Mouse (Mus musculus) midbrain, embryonic 15.5 days (tissue): Measurements from ENCODE around the gene Cplx2. TPM values are rescaled to one million over a fixed set of nuclear protein-coding genes. Genes with fewer than 3 reads are reported as not detected.
A peak's percentile ranks its signal among the peaks of the same experiment; 100 is the strongest.

ENCODE experiments used
- ATAC-seq: fragments of 200-750 bp; cut with Nextera tagmentation; replicated peaks from 2 replicates; pipeline ENCODE4 v1.8.0; 2017; ENCODE audit warnings: moderate TSS enrichment
- H3K27ac ChIP-seq: fragments of 300-500 bp; sonication (generic); 2 replicates; pipeline ENCODE4 v1.5.1; 2015; ENCODE audit warnings: mild to moderate bottlenecking, inconsistent platforms
- H3K27me3 ChIP-seq: fragments of 300-500 bp; sonication (generic); replicated peaks from 2 replicates; pipeline ENCODE4 v1.6.1; 2015; ENCODE audit warnings: inconsistent platforms
- H3K36me3 ChIP-seq: fragments of 300-500 bp; sonication (generic); replicated peaks from 2 replicates; pipeline ENCODE4 v1.6.1; 2015; ENCODE audit warnings: inconsistent platforms
- H3K4me1 ChIP-seq: fragments of 300-500 bp; sonication (generic); 2 replicates; pipeline ENCODE4 v1.6.1; 2015; ENCODE audit warnings: inconsistent platforms
- H3K4me2 ChIP-seq: fragments of 300-500 bp; sonication (generic); 2 replicates; pipeline ENCODE4 v1.6.1; 2015; ENCODE audit warnings: inconsistent platforms, mild to moderate bottlenecking, moderate library complexity
- H3K4me3 ChIP-seq: fragments of 300-500 bp; sonication (generic); 2 replicates; pipeline ENCODE4 v1.5.1; 2015; ENCODE audit warnings: mild to moderate bottlenecking, inconsistent platforms
- H3K9ac ChIP-seq: fragments of 300-500 bp; sonication (generic); 2 replicates; pipeline ENCODE4 v1.6.1; 2015; ENCODE audit warnings: mild to moderate bottlenecking, inconsistent platforms
- H3K9me3 ChIP-seq: fragments of 300-500 bp; sonication (generic); 2 replicates; pipeline ENCODE4 v1.6.1; 2016; ENCODE audit warnings: inconsistent platforms
- WGBS: fragments of 180-500 bp; shearing (Covaris S2); methylation state at CpG from one replicate; pipeline ENCODE4 v1.1.7; 2015; ENCODE audit warnings: mixed read lengths; 5-methylcytosine and 5-hydroxymethylcytosine counted together
- polyA plus RNA-seq: library from polyadenylated mRNA; unstranded; fragments of >200 nt; fragmentation: Nextera tagmentation; extraction: Ambion mirVana; gene quantifications from 2 replicates; pipeline ENCODE4 v1.2.1, GENCODE M21; 2015

Gene Cplx2
- polyA plus RNA-seq, 1 experiment from 2014 or later, result 31.1 TPM

DNA sequence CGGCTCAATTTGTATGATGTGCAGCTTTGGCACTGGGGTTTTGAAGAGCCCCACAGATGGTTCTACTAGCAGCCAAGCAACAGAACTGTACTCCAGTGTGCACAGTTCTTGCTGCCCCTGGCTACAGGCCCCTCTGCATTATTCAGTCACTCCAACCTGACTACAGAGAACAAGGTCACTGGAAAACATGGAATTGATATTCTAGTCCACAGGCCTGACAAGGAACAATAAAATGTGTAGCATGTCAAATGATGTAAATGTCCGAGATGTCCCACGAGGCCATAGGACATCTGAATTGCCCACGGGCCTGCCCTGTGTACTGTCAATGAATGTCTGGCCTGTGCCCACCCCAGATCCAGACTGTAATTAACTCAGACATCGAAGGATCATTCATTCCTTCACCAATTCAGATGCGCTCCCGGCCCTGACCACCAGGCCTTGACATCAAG lies 19.4 kb downstream of the Cplx2 start:
- peak overlapping the region; percentile 70 for H3K27ac ChIP-seq
- 67% methylated on average over 7 of the region's 7 CpGs for WGBS
- H3K4me3 ChIP-seq, result no peak overlapping the region
- H3K27me3 ChIP-seq, result no peaks in the 10 kb centered on the region
- ATAC-seq, result peak; percentile 69
- H3K4me1 ChIP-seq, result peaks cover 25% of the 10 kb centered on the region
- H3K9me3 ChIP-seq, result no peaks in the 10 kb centered on the region
- no peak overlapping the region for H3K4me2 ChIP-seq
- H3K36me3 ChIP-seq, result no peaks in the 10 kb centered on the region
- H3K9ac ChIP-seq, result no peak overlapping the region

DNA sequence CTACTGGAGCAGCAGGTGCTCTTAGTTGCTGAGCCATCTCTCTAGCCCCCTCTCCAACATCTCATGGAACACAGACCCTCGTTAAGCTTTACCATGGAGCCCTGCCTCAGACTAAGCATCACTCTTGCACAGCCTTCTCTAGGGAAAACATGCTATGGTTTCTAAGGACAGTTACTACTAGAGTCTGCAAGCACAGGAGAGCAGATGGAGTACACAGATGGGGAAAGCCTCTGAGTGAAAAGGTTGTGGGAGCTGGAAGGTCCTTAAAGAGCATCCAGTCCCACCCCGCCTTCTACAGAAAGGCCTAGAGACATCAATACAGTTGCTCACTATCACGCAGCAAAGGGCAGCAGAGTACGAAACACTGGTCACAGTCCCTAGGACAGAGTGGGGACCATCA lies 20.2 kb downstream of the Cplx2 start:
- WGBS, result 85% methylated on average over 4 of the region's 4 CpGs
- H3K27ac ChIP-seq, result no peak overlapping the region
- no peak for ATAC-seq
- H3K36me3 ChIP-seq, result no peaks in the 10 kb centered on the region
- H3K4me2 ChIP-seq, result no peak overlapping the region
- peaks cover 25% of the 10 kb centered on the region for H3K4me1 ChIP-seq
- no peak overlapping the region for H3K4me3 ChIP-seq
- H3K9me3 ChIP-seq, result no peaks in the 10 kb centered on the region
- H3K9ac ChIP-seq, result no peak overlapping the region
- no peaks in the 10 kb centered on the region for H3K27me3 ChIP-seq

DNA sequence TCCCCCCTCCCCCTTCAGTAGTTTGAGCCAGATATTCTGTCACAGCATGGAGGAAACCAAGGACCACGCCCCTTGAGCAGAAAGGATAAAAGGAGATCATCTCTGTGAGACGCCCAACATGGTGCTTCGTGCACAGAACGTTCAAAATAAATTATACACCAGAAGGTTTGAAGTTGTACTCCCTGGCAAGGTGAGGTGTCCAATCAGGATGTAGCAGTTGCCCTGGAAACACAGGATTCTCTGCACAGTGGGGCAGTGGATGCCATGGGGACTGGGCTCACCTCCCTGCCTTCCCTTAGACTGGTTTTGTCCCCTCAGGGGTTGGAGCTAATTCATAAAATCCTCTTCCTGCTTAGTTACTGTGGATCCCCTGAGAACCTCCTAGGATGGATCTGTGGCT lies 25.9 kb downstream of the Cplx2 start:
- no peaks in the 10 kb centered on the region for H3K36me3 ChIP-seq
- H3K9me3 ChIP-seq, result no peaks in the 10 kb centered on the region
- H3K27ac ChIP-seq, result no peak overlapping the region; the same call in 1 of the 2 replicates
- no peaks in the 10 kb centered on the region for H3K27me3 ChIP-seq
- ATAC-seq, result no peak
- peaks cover 4% of the 10 kb centered on the region; the same call in 1 of the 2 replicates for H3K4me1 ChIP-seq
- no peak overlapping the region for H3K4me3 ChIP-seq
- WGBS, result 35% methylated on average over 4 of the region's 4 CpGs
- H3K9ac ChIP-seq, result no peak overlapping the region
- H3K4me2 ChIP-seq, result no peak overlapping the region

DNA sequence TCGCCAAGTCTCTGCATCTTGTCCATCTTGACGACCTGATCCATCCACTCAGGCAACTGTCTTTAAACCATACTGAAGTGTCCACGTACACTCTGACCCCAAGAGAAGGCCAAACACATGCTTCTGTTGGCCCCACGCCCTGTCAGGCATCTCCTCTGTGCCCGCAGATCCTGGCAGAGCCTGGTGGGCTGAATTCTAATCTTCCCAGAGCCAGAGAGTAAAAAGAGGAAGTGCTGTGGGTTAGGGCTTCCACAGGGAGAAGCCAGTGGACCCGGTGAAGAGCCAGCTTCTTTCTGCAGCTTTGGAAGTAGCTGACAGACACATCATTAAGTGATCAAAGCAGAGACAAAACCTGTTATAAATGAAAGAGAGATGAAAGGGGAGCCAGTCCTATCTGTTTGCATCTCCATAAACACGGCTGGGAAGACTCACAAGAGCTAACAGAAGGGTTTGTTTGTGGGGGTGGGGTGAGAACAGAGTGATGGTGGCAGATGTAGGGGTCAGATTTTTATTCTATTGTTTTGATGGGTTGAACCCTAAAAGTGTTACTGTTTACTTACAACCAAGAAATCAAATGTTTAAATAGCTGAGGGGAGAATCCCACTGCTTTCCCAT lies 29.5 kb downstream of the Cplx2 start:
- Histone ChIP-seq H3K4me3 (no peak overlapping the region), H3K36me3 (no peaks in the 10 kb centered on the region), H3K4me2 (no peak overlapping the region), H3K27me3 (no peaks in the 10 kb centered on the region), H3K9ac (no peak overlapping the region), H3K4me1 (peaks cover 13% of the 10 kb centered on the region), H3K27ac (no peak overlapping the region), H3K9me3 (no peaks in the 10 kb centered on the region)
- no peak for ATAC-seq
- WGBS, result 66% methylated on average over 7 of the region's 7 CpGs

DNA sequence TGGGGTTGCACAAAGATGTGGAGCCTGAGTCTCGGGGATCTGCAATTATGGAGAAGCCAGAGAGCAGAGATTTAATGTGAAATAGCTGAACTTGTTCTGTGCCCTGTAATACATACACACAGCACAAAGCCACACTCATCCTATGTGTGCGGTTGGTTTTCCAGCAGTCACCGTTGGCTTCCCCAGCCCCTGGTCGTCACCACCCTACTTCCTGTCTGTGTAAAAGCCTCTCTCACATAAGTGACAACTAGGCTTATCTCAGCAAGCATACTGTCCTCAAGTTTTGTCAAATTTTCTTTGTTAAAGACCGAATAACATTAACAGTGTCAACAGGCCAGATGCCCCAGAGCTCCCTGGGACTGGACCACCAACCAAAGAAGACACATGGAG lies 30.0 kb downstream of the Cplx2 start:
- no peaks in the 10 kb centered on the region for H3K36me3 ChIP-seq
- no peak overlapping the region for H3K27ac ChIP-seq
- no peak overlapping the region for H3K4me3 ChIP-seq
- no peak overlapping the region for H3K9ac ChIP-seq
- H3K27me3 ChIP-seq, result no peaks in the 10 kb centered on the region
- no peak overlapping the region for H3K4me2 ChIP-seq
- ATAC-seq, result no peak
- H3K9me3 ChIP-seq, result no peaks in the 10 kb centered on the region
- WGBS, result 81% methylated on average over 5 of the region's 5 CpGs
- peaks cover 13% of the 10 kb centered on the region for H3K4me1 ChIP-seq

DNA sequence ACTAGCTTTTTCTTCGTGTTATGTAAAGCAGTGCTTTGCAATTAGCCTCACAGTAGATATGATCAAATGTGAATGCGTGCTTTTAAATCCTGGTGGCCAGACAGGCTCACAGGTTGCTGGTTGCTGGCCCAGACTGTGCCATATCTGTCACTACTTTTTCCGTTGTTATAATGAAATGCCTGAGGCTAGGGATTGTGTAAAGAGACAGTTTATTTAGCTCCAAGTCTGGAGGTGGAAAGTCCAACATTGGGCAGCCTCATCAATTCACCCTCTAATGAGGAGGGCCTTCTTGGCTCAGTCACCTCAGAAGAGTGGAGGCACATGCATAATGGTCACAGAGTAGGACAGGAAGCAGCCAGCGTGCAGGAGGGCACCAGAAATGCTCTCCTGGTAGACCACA lies 31.2 kb downstream of the Cplx2 start:
- no peak for ATAC-seq
- Histone ChIP-seq H3K4me2 (no peak overlapping the region), H3K4me1 (peaks cover 9% of the 10 kb centered on the region), H3K36me3 (no peaks in the 10 kb centered on the region), H3K9me3 (no peaks in the 10 kb centered on the region), H3K9ac (no peak overlapping the region), H3K4me3 (no peak overlapping the region), H3K27me3 (no peaks in the 10 kb centered on the region), H3K27ac (no peak overlapping the region)
- 69% methylated on average over 4 of the region's 4 CpGs for WGBS

DNA sequence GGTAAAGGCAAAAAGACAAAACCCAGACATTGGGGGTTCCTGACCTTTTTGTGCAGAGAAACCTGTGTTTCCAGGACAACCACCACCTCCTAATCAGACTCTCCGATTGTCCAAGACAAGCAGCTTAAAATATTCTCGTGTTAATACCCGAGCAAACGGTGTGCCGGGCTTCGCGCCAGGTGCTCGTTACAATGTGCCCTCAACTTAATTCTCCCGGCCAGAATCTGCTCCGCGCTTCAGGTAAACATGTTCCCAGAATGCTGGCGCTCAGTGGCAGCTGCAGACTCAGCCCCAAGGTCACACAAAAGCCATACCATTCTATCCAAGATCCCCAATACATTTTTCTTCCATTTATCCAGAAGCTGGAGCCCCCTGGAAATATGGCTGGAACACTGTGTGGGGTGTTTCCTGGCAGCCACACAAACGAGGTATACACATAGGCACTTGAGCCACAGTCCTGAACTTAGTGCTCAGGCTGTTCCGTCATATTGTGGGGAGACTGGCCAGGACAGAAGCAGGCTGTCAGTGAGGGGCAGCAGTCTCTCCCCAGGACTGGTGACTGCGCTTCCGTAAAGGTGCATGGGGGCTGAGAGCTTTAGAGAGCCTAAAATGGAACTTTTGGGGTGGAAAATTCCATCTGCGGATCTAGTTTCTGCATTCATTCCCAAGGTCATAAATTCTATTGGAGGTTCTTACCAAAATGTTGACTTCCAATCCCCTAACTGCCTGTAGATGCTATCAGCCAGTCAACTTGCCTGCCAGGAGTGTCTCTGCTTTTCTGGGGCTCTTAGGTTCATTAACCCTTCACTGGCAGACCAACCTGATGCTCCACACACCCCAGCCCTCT lies 32.3 kb downstream of the Cplx2 start:
- Histone ChIP-seq H3K4me2 (no peak overlapping the region), H3K27me3 (no peaks in the 10 kb centered on the region), H3K27ac (peak overlapping the region; percentile 29; the same call in 1 of the 2 replicates), H3K4me1 (peaks cover 9% of the 10 kb centered on the region), H3K36me3 (no peaks in the 10 kb centered on the region), H3K4me3 (no peak overlapping the region), H3K9ac (no peak overlapping the region), H3K9me3 (no peaks in the 10 kb centered on the region)
- no peak for ATAC-seq
- 54% methylated on average over 17 of the region's 17 CpGs for WGBS

DNA sequence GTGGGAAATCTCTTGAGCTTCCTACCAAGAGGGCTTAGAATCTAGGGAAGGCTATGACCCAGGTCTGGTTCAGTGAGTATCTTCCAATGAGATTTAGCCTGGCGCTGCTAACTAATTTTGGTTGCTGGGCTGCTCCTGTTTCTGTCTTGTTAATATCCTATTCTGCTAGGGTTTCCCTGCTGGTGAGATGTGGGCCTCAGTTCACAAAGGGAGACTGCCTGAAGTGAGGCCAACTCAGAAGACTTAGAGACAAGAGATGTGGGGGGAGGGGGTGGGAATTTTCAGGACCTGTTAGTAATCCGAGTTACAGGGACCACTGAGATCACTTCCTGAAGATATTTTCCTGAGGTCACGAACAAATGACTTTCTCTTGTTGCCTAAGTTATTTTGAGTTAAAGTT lies 33.1 kb downstream of the Cplx2 start:
- H3K4me2 ChIP-seq, result no peak overlapping the region
- H3K9ac ChIP-seq, result no peak overlapping the region
- H3K4me3 ChIP-seq, result no peak overlapping the region
- H3K27ac ChIP-seq, result no peak overlapping the region
- H3K27me3 ChIP-seq, result no peaks in the 10 kb centered on the region
- WGBS, result 60% methylated on average over 3 of the region's 3 CpGs
- no peaks in the 10 kb centered on the region for H3K36me3 ChIP-seq
- peaks cover 9% of the 10 kb centered on the region for H3K4me1 ChIP-seq
- no peaks in the 10 kb centered on the region for H3K9me3 ChIP-seq
- ATAC-seq, result no peak

DNA sequence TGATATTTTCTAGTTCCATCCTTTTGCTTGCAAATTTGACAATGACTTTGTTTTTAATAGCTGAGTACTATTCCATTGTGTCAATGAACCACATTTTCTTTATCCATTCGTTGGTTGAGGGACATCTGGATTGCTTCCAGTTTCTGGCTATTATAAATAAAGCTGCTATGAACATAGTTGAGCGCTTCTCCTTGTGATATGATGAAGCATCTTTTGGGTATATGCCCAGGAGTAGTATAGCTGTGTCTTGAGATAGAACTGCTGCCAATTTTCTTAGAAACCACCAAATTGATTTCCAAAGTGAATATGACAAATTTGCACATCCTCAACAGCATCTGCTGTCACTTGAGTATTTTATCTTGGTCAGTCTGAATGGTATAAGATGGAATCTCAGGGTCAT lies 34.7 kb downstream of the Cplx2 start:
- H3K27ac ChIP-seq, result no peak overlapping the region
- no peak overlapping the region for H3K4me3 ChIP-seq
- WGBS, result 78% methylated on average over 2 of the region's 2 CpGs
- H3K4me1 ChIP-seq, result peaks cover 9% of the 10 kb centered on the region
- no peak overlapping the region for H3K4me2 ChIP-seq
- H3K9me3 ChIP-seq, result no peaks in the 10 kb centered on the region
- ATAC-seq, result no peak
- no peak overlapping the region for H3K9ac ChIP-seq
- no peaks in the 10 kb centered on the region for H3K36me3 ChIP-seq
- no peaks in the 10 kb centered on the region for H3K27me3 ChIP-seq

DNA sequence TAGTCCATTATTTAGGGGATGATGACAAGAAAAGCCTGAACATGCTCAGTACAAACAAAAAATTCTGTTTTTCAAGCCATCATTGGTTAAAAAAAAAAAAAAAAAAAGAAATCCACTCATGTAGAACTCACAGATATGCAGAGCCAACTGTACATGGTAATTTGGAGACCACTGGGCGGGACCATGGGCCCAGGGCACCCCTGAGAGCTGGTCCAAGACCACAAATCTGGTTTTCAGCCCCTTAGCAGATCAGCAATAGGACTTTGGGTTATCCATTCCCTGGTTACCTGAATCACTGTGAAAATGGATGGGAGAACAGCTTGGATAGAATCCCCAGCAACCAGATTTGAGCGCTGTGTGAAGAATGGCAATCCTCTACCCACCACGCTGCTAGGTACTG lies 40.5 kb downstream of the Cplx2 start:
- H3K4me3 ChIP-seq, result no peak overlapping the region
- no peaks in the 10 kb centered on the region for H3K36me3 ChIP-seq
- H3K4me2 ChIP-seq, result no peak overlapping the region
- WGBS, result 84% methylated on average over 3 of the region's 3 CpGs
- H3K27me3 ChIP-seq, result no peaks in the 10 kb centered on the region
- no peak overlapping the region for H3K27ac ChIP-seq
- H3K9ac ChIP-seq, result no peak overlapping the region
- peaks cover 6% of the 10 kb centered on the region; the same call in 1 of the 2 replicates for H3K4me1 ChIP-seq
- H3K9me3 ChIP-seq, result no peaks in the 10 kb centered on the region
- ATAC-seq, result no peak

DNA sequence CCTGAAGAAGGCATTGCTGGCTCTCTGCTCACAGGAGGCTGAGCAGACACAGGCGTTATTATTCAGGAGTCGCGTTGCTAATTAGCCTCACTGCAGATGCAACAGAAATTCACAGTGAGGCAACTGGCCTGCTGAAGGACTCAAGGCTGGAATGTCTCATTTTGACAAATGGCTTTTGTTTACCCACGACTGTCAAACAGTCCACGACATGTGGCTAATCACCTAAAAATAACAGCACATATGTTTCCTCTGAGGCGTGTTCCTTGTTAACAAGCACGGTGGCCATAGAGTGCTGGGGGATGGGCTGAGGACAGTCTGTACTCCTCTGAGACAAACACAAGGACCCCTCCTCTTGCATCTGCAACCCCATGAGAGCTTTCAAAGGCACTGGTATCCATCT lies 41.1 kb downstream of the Cplx2 start:
- Histone ChIP-seq H3K4me2 (no peak overlapping the region), H3K4me1 (peaks cover 6% of the 10 kb centered on the region; the same call in 1 of the 2 replicates), H3K9me3 (no peaks in the 10 kb centered on the region), H3K36me3 (no peaks in the 10 kb centered on the region), H3K9ac (no peak overlapping the region), H3K4me3 (no peak overlapping the region), H3K27ac (no peak overlapping the region), H3K27me3 (no peaks in the 10 kb centered on the region)
- no peak for ATAC-seq
- 22% methylated on average over 7 of the region's 7 CpGs for WGBS

DNA sequence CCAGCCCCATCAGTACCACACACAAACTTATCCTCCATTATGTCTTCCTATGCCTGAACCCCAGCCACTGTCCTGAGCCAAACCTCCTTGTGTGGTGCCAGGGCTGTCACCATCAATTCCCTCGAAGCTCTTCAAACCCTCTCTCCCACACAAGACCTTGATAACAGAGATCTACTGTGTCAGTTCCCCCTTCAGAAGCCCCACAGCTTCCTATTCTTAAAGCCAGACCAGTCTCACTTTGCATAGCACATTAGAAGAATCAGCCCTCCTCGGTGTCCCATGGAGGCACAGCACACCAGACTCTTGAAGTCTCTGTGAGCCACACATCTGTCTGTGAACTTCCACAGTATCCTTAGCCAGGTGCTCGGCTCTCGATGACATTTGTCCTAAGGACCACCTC lies 41.6 kb downstream of the Cplx2 start:
- no peaks in the 10 kb centered on the region for H3K9me3 ChIP-seq
- no peak overlapping the region for H3K27ac ChIP-seq
- no peak overlapping the region for H3K4me3 ChIP-seq
- ATAC-seq, result no peak
- H3K9ac ChIP-seq, result no peak overlapping the region
- peaks cover 6% of the 10 kb centered on the region; the same call in 1 of the 2 replicates for H3K4me1 ChIP-seq
- no peaks in the 10 kb centered on the region for H3K27me3 ChIP-seq
- 82% methylated on average over 4 of the region's 4 CpGs for WGBS
- no peak overlapping the region for H3K4me2 ChIP-seq
- no peaks in the 10 kb centered on the region for H3K36me3 ChIP-seq

DNA sequence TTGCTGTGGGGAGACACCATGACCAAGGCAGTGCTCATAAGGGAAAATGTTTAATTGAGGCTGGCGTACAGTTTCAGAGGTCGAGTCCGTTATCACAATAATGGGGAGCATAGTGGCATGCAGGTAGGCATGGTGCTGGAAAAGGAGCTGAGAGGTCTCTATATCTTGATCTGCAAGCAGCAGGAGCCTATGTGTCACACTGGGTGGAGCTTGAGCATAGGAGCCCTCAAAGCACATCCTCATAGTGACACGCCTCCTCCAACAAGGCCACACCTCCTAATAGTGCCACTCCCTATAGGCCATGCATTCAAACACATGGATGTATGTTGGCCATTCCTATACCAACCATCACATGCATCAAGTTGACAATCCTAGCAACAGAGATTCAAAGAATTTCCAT lies 43.9 kb downstream of the Cplx2 start:
- Histone ChIP-seq H3K27ac (no peak overlapping the region), H3K9me3 (no peaks in the 10 kb centered on the region), H3K27me3 (no peaks in the 10 kb centered on the region), H3K9ac (no peak overlapping the region), H3K4me1 (peaks cover 17% of the 10 kb centered on the region), H3K4me2 (no peak overlapping the region), H3K36me3 (no peaks in the 10 kb centered on the region), H3K4me3 (no peak overlapping the region)
- 93% methylated on average over 4 of the region's 4 CpGs for WGBS
- no peak for ATAC-seq
